Mouse (Mus musculus) lung, adult 2 months (tissue): ENCODE data around the gene Kcna7.

ENCODE experiments used
- CTCF ChIP-seq: fragments of 200-500 bp; IDR thresholded peaks from 2 replicates; pipeline ENCODE4 v1.5.1; 2011; ENCODE audit warnings: mild to moderate bottlenecking, low read length, control low read depth; ENCODE audit not compliant: insufficient read depth
- POLR2A ChIP-seq: fragments of 200-500 bp; IDR thresholded peaks from 2 replicates; pipeline ENCODE4 v1.6.1; 2011; ENCODE audit warnings: low read depth, mild to moderate bottlenecking, control low read depth, low read length, borderline replicate concordance; ENCODE audit errors: extremely low read depth

- TF ChIP-seq POLR2A (no peak), CTCF (no peak)
Measured at GRCm38 (mm10) chr7:45401521-45402085, 3.9 kb upstream of the Kcna7 start.
